Mouse (Mus musculus) stomach, postnatal 0 days (tissue): ENCODE measurements around the gene Emilin3.

Experiments
- CTCF ChIP-seq: IDR thresholded peaks from 2 replicates; pipeline ENCODE4 v1.5.1; 2016; ENCODE audit warnings: antibody characterized with exemption, low read depth, mild to moderate bottlenecking, moderate library complexity
- EP300 ChIP-seq: optimal IDR thresholded peaks from 2 replicates; pipeline ENCODE3; 2016; ENCODE audit warnings: antibody characterized with exemption

GRCm38 (mm10) chr2:160905301-160905700, 6.8 kb downstream of the Emilin3 start:
- TF ChIP-seq CTCF (no peak), EP300 (no peak)
